Mouse (Mus musculus) C2C12 (cell line): ENCODE data around the gene Ccser1.

ENCODE experiments used
- CEBPB ChIP-seq: IDR thresholded peaks from one replicate; pipeline ENCODE4 v1.6.1; 2011; ENCODE audit warnings: low read depth, mild to moderate bottlenecking, control low read depth, moderate library complexity
- CTCF ChIP-seq: IDR thresholded peaks from one replicate; pipeline ENCODE4 v1.5.1; 2011; ENCODE audit not compliant: control insufficient read depth, insufficient read depth, insufficient read length
- FOSL1 ChIP-seq: IDR thresholded peaks from one replicate; pipeline ENCODE4 v1.8.0; 2011; ENCODE audit warnings: mild to moderate bottlenecking, low read length; ENCODE audit not compliant: poor library complexity, insufficient read depth, severe bottlenecking
- MAX ChIP-seq: IDR thresholded peaks from one replicate; pipeline ENCODE4 v1.6.1; 2011; ENCODE audit warnings: mild to moderate bottlenecking, control low read depth
- MYOD1 ChIP-seq: IDR thresholded peaks from one replicate; pipeline ENCODE4 v1.6.1; 2011; ENCODE audit warnings: low read depth; ENCODE audit not compliant: control insufficient read depth, insufficient read length
- MYOG ChIP-seq: IDR thresholded peaks from one replicate; pipeline ENCODE4 v1.6.1; 2011; ENCODE audit not compliant: control insufficient read depth, insufficient read length; ENCODE audit errors: extremely low read depth
- USF1 ChIP-seq: IDR thresholded peaks from one replicate; pipeline ENCODE4 v1.6.1; 2011; ENCODE audit warnings: low read depth, mild to moderate bottlenecking, control low read depth, moderate library complexity

GRCm38 (mm10) chr6:61430881-61431725, 251.0 kb downstream of the Ccser1 start:
- TF ChIP-seq CTCF: no peak
- TF ChIP-seq CEBPB: no peak
- TF ChIP-seq USF1: no peak
- no peak for TF ChIP-seq MAX
- no peak for TF ChIP-seq FOSL1
- no peak for TF ChIP-seq MYOG
- TF ChIP-seq MYOD1: no peak
